Mouse (Mus musculus) intestine, postnatal 0 days (tissue): ENCODE measurements around the gene E2f4. TPM values are rescaled to one million over a fixed set of nuclear protein-coding genes. Genes with fewer than 3 reads are reported as not detected.

Source experiments
- ATAC-seq: fragments of 200-750 bp; cut with Nextera tagmentation; 2 replicates; pipeline ENCODE4 v1.8.0; 2017; ENCODE audit warnings: mild to moderate bottlenecking, moderate TSS enrichment, moderate library complexity
- H3K27ac ChIP-seq: fragments of 300-500 bp; sonication (generic); 2 replicates; pipeline ENCODE4 v1.5.1; 2014; ENCODE audit warnings: mild to moderate bottlenecking, low read depth, low read length, moderate library complexity
- H3K27me3 ChIP-seq: fragments of 300-500 bp; sonication (generic); replicated peaks from 2 replicates; pipeline ENCODE4 v1.6.1; 2014; ENCODE audit warnings: low read length, mixed read lengths; ENCODE audit not compliant: control insufficient read depth, insufficient read depth
- H3K36me3 ChIP-seq: fragments of 300-500 bp; sonication (generic); 2 replicates; pipeline ENCODE4 v1.6.1; 2014; ENCODE audit warnings: mild to moderate bottlenecking, moderate library complexity; ENCODE audit not compliant: control insufficient read depth, insufficient read depth
- H3K4me1 ChIP-seq: fragments of 300-500 bp; sonication (generic); replicated peaks from 2 replicates; pipeline ENCODE4 v1.6.1; 2014; ENCODE audit warnings: antibody characterized with exemption, low read length, mixed read lengths; ENCODE audit not compliant: control insufficient read depth, insufficient read depth
- H3K4me2 ChIP-seq: fragments of 300-500 bp; sonication (generic); replicated peaks from 2 replicates; pipeline ENCODE4 v1.6.1; 2014; ENCODE audit warnings: low read depth, mild to moderate bottlenecking, moderate library complexity
- H3K4me3 ChIP-seq: fragments of 300-500 bp; sonication (generic); 2 replicates; pipeline ENCODE4 v1.5.1; 2014; ENCODE audit warnings: low read depth, low read length
- H3K9ac ChIP-seq: fragments of 300-500 bp; sonication (generic); 2 replicates; pipeline ENCODE4 v1.6.1; 2014; ENCODE audit warnings: mild to moderate bottlenecking, low read depth, low read length
- H3K9me3 ChIP-seq: fragments of 300-500 bp; sonication (generic); 2 replicates; pipeline ENCODE4 v1.6.1; 2016; ENCODE audit warnings: mixed run types; ENCODE audit not compliant: control insufficient read depth
- CTCF ChIP-seq: sonication (generic); IDR thresholded peaks from 2 replicates; pipeline ENCODE4 v1.5.1; 2016; ENCODE audit warnings: low read depth, mild to moderate bottlenecking, control low read depth, antibody characterized with exemption, moderate library complexity
- WGBS: fragments of 180-500 bp; shearing (Covaris S2); extraction: QIAGEN DNeasy Blood & Tissue Kit; methylation state at CpG from one replicate; pipeline ENCODE4 v1.1.7; 2014; 5-methylcytosine and 5-hydroxymethylcytosine counted together
- polyA plus RNA-seq: library from polyadenylated mRNA; unstranded; fragments of >200 nt; fragmentation: Nextera tagmentation; extraction: Ambion mirVana; gene quantifications from 2 replicates; pipeline ENCODE4 v1.2.1, GENCODE M21; 2015

E2f4 gene
- polyA plus RNA-seq, 1 experiment from 2014 or later: 42.0 TPM

DNA sequence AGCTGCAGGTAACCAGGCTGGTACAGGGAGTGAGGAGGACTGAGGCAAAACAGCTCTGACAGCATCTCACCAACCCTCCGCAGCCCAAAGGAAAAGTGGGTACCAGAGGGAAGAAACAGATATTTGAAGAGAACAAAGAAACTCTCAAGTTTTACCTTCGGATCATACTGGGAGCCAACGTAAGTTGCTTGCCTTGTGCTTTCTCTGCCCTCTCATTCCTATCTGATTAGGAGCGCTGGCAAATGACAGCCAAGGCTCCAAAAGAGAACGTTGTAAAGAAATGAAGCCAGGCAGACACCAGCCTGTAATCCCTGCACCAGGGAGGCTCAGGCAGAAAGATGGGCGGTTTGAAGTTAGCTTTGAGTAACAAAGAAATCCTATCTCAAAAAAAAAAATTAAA lies 29.5 kb downstream of the E2f4 start:
- 24% methylated on average over 6 of the region's 6 CpGs for WGBS
- no peak for ATAC-seq
- no peaks in the 10 kb centered on the region for H3K9me3 ChIP-seq
- peak overlapping the region; percentile 69 for H3K9ac ChIP-seq
- no peak for TF ChIP-seq CTCF
- H3K27ac ChIP-seq: peak overlapping the region; percentile 77
- peak overlapping the region; percentile 87 for H3K4me3 ChIP-seq
- H3K27me3 ChIP-seq: no peaks in the 10 kb centered on the region
- peaks cover 50% of the 10 kb centered on the region for H3K36me3 ChIP-seq
- H3K4me2 ChIP-seq: peak overlapping the region; percentile 82
- H3K4me1 ChIP-seq: peaks cover 9% of the 10 kb centered on the region; the same call in 1 of the 2 replicates

- H3K4me3 ChIP-seq: no peak overlapping the region
- WGBS: 39% methylated on average over 12 of the region's 12 CpGs
- peaks cover 6% of the 10 kb centered on the region; the same call in 1 of the 2 replicates for H3K4me1 ChIP-seq
- H3K9ac ChIP-seq: no peak overlapping the region
- peaks cover 65% of the 10 kb centered on the region for H3K36me3 ChIP-seq
- TF ChIP-seq CTCF: no peak
- H3K27me3 ChIP-seq: no peaks in the 10 kb centered on the region
- no peak overlapping the region for H3K4me2 ChIP-seq
- no peaks in the 10 kb centered on the region for H3K9me3 ChIP-seq
- ATAC-seq: peak; percentile 46
- peak overlapping the region; percentile 62 for H3K27ac ChIP-seq
Observed at GRCm38 (mm10) chr8:105330325-105330724, 32.9 kb downstream of the E2f4 start.

GRCm38 (mm10) chr8:105331469-105331868 lies 34.0 kb downstream of the E2f4 start:
- H3K36me3 ChIP-seq: peaks cover 77% of the 10 kb centered on the region
- 91% methylated on average over 22 of the region's 22 CpGs for WGBS

GRCm38 (mm10) chr8:105331931-105332330 lies 34.5 kb downstream of the E2f4 start:
- H3K4me2 ChIP-seq: no peak overlapping the region
- no peaks in the 10 kb centered on the region for H3K9me3 ChIP-seq
- no peaks in the 10 kb centered on the region for H3K27me3 ChIP-seq
- H3K4me1 ChIP-seq: peaks cover 3% of the 10 kb centered on the region; the same call in 1 of the 2 replicates
- peaks cover 82% of the 10 kb centered on the region for H3K36me3 ChIP-seq
- ATAC-seq: no peak
- H3K4me3 ChIP-seq: no peak overlapping the region
- 94% methylated on average over 9 of the region's 9 CpGs for WGBS
- peak overlapping the region; percentile 62; the same call in 1 of the 2 replicates for H3K27ac ChIP-seq
- TF ChIP-seq CTCF: no peak
- H3K9ac ChIP-seq: no peak overlapping the region

More at GRCm38 (mm10) chr8:105331469-105331868, 34.0 kb downstream of the E2f4 start:
- TF ChIP-seq CTCF: no peak
- ATAC-seq: no peak
- H3K9ac ChIP-seq: no peak overlapping the region
- H3K4me1 ChIP-seq: peaks cover 3% of the 10 kb centered on the region; the same call in 1 of the 2 replicates
- peak overlapping the region; percentile 62; the same call in 1 of the 2 replicates for H3K27ac ChIP-seq
- no peak overlapping the region for H3K4me2 ChIP-seq
- no peak overlapping the region for H3K4me3 ChIP-seq
- H3K9me3 ChIP-seq: no peaks in the 10 kb centered on the region
- no peaks in the 10 kb centered on the region for H3K27me3 ChIP-seq

GRCm38 (mm10) chr8:105332523-105332922 lies 35.1 kb downstream of the E2f4 start:
- no peak for TF ChIP-seq CTCF
- Histone ChIP-seq H3K27me3 (no peaks in the 10 kb centered on the region), H3K4me1 (peaks cover 3% of the 10 kb centered on the region; the same call in 1 of the 2 replicates), H3K9me3 (no peaks in the 10 kb centered on the region), H3K4me3 (no peak overlapping the region), H3K27ac (peak overlapping the region; percentile 76), H3K4me2 (no peak overlapping the region), H3K9ac (no peak overlapping the region), H3K36me3 (peaks cover 87% of the 10 kb centered on the region)
- peak; percentile 73 for ATAC-seq
- whole genome bisulfite sequencing: 39% methylated on average over 2 of the region's 2 CpGs

DNA sequence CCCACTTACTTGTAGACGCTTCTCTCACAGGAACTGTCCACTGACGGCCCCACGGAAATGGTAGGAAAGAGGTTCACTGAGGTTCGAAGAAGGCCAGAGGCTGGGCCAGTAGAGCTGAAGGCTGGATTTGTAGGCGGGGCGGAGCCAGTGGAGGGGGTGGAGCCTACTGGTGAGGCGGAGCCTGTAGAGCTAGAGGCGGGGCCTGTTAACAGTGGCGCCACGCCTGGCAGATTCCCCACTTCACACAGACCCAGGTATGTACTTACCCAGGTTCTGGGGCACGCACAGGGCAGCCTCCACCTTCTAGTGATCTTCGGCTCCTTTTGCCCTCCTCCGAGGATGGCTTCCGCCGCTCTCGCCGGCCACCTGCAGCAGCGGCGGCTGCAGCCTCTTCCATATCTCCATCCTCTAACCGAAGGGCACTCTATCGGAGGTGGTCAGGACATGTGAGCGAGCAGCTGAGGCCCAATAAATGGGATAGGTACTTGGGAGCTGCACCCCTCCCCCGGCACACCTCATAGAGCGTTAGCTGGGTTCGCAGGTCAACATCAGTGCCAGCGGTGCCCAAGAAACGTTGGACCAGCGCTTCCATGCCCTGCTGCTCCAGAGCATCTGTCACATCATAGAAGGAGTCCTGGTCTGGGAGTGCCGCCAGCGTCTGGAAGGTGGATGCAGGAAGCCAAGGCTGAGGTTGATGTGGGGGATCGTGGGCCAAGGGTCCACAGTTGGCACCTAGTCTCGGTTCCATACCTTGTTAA lies 39.1 kb downstream of the E2f4 start:
- H3K4me1 ChIP-seq: peaks cover 7% of the 10 kb centered on the region
- no peak for ATAC-seq
- 74% methylated on average over 32 of the region's 32 CpGs for WGBS
- no peak overlapping the region for H3K4me3 ChIP-seq
- H3K27ac ChIP-seq: no peak overlapping the region
- H3K9me3 ChIP-seq: no peaks in the 10 kb centered on the region
- no peak overlapping the region for H3K4me2 ChIP-seq
- peaks cover 59% of the 10 kb centered on the region for H3K36me3 ChIP-seq
- no peaks in the 10 kb centered on the region for H3K27me3 ChIP-seq
- no peak overlapping the region for H3K9ac ChIP-seq
- no peak for TF ChIP-seq CTCF
